Mouse (Mus musculus): Measurements from ENCODE around the gene Gzmm.
A peak's percentile ranks its signal among the peaks of the same experiment; 100 is the strongest.

Gene Gzmm

GRCm38 (mm10) chr10:79688720-79689119 is at the start of gene Gzmm:
Gene Gzmm (plus strand): TSS chr10:79689020.
- Histone ChIP-seq H3K4me3 (replicated peaks; ENCODE audit: low read length) (peak within 1 kb of the TSS; percentile 13; the same call in 1 of the 2 replicates), H3K4me1 (replicated peaks; ENCODE audit: low read depth, low read length) (peaks cover 67% of the 10 kb centered on the region), H3K36me3 (ENCODE audit: insufficient read depth, low read length) (peaks cover 60% of the 10 kb centered on the region), H3K27me3 (ENCODE audit: insufficient read depth, low read length) (no peaks in the 10 kb centered on the region), H3K9me3 (ENCODE audit: low read length) (no peaks in the 10 kb centered on the region)
- TF ChIP-seq CTCF (conservative IDR thresholded peaks at IDR 0.05; ENCODE audit: low read length): no peak
- no peak for TF ChIP-seq POU5F1 (IDR thresholded peaks at IDR 0.05; ENCODE audit: borderline replicate concordance, low read length)
- TF ChIP-seq NANOG (IDR thresholded peaks at IDR 0.05; ENCODE audit: borderline replicate concordance, low read length): no peak

GRCm38 (mm10) chr10:79645711-79646110 is 43.1 kb upstream of the Gzmm start, which contains the start of gene Odf3l2:
Gene Odf3l2 (minus strand): TSS chr10:79645738.
- Histone ChIP-seq H3K36me3 (ENCODE audit: insufficient read depth, low read length) (no peaks in the 10 kb centered on the region), H3K9me3 (ENCODE audit: low read length) (no peaks in the 10 kb centered on the region), H3K4me1 (replicated peaks; ENCODE audit: low read depth, low read length) (peaks cover 32% of the 10 kb centered on the region), H3K4me3 (replicated peaks; ENCODE audit: low read length) (no peak within 1 kb of the TSS), H3K27me3 (ENCODE audit: insufficient read depth, low read length) (no peaks in the 10 kb centered on the region; the same call in 1 of the 2 replicates)
- TF ChIP-seq CTCF (conservative IDR thresholded peaks at IDR 0.05; ENCODE audit: low read length) (no peak), POU5F1 (IDR thresholded peaks at IDR 0.05; ENCODE audit: borderline replicate concordance, low read length) (no peak), NANOG (IDR thresholded peaks at IDR 0.05; ENCODE audit: borderline replicate concordance, low read length) (no peak)

GRCm38 (mm10) chr10:79649070-79649751 is 39.6 kb upstream of the Gzmm start:
- H3K27me3 ChIP-seq (ENCODE audit: insufficient read depth, low read length): peaks cover 17% of the 10 kb centered on the region
- no peaks in the 10 kb centered on the region for H3K36me3 ChIP-seq (ENCODE audit: insufficient read depth, low read length)
- H3K9me3 ChIP-seq (ENCODE audit: low read length): no peaks in the 10 kb centered on the region
- no peak overlapping the region for H3K4me3 ChIP-seq (replicated peaks; ENCODE audit: low read length)
- TF ChIP-seq CTCF (conservative IDR thresholded peaks at IDR 0.05; ENCODE audit: low read length): peak; percentile 98
- TF ChIP-seq NANOG (IDR thresholded peaks at IDR 0.05; ENCODE audit: borderline replicate concordance, low read length): no peak
- H3K4me1 ChIP-seq (replicated peaks; ENCODE audit: low read depth, low read length): peaks cover 14% of the 10 kb centered on the region

- TF ChIP-seq POU5F1 (IDR thresholded peaks at IDR 0.05; ENCODE audit: borderline replicate concordance, low read length) (no peak), NANOG (IDR thresholded peaks at IDR 0.05; ENCODE audit: borderline replicate concordance, low read length) (no peak), CTCF (conservative IDR thresholded peaks at IDR 0.05; ENCODE audit: low read length) (no peak)
- peaks cover 32% of the 10 kb centered on the region for H3K27me3 ChIP-seq (ENCODE audit: insufficient read depth, low read length)
- no peak overlapping the region for H3K4me3 ChIP-seq (replicated peaks; ENCODE audit: low read length)
- no peaks in the 10 kb centered on the region for H3K36me3 ChIP-seq (ENCODE audit: insufficient read depth, low read length)
- H3K9me3 ChIP-seq (ENCODE audit: low read length): no peaks in the 10 kb centered on the region
- H3K4me1 ChIP-seq (replicated peaks; ENCODE audit: low read depth, low read length): no peaks in the 10 kb centered on the region
Observed at GRCm38 (mm10) chr10:79652789-79653188, 36.0 kb upstream of the Gzmm start.

- Histone ChIP-seq H3K4me1 (replicated peaks; ENCODE audit: low read depth, low read length) (peaks cover 3% of the 10 kb centered on the region), H3K36me3 (ENCODE audit: insufficient read depth, low read length) (no peaks in the 10 kb centered on the region), H3K27me3 (ENCODE audit: insufficient read depth, low read length) (peaks cover 32% of the 10 kb centered on the region), H3K4me3 (replicated peaks; ENCODE audit: low read length) (no peak overlapping the region), H3K9me3 (ENCODE audit: low read length) (no peaks in the 10 kb centered on the region)
- TF ChIP-seq POU5F1 (IDR thresholded peaks at IDR 0.05; ENCODE audit: borderline replicate concordance, low read length) (no peak), CTCF (conservative IDR thresholded peaks at IDR 0.05; ENCODE audit: low read length) (no peak), NANOG (IDR thresholded peaks at IDR 0.05; ENCODE audit: borderline replicate concordance, low read length) (no peak)
Observed at GRCm38 (mm10) chr10:79654946-79655395, 33.8 kb upstream of the Gzmm start.

GRCm38 (mm10) chr10:79658829-79659228 is 30.0 kb upstream of the Gzmm start:
- no peaks in the 10 kb centered on the region for H3K36me3 ChIP-seq (ENCODE audit: insufficient read depth, low read length)
- H3K4me1 ChIP-seq (replicated peaks; ENCODE audit: low read depth, low read length): peaks cover 40% of the 10 kb centered on the region
- H3K27me3 ChIP-seq (ENCODE audit: insufficient read depth, low read length): peaks cover 16% of the 10 kb centered on the region; the same call in 1 of the 2 replicates
- no peak overlapping the region for H3K4me3 ChIP-seq (replicated peaks; ENCODE audit: low read length)
- H3K9me3 ChIP-seq (ENCODE audit: low read length): no peaks in the 10 kb centered on the region
- TF ChIP-seq CTCF (conservative IDR thresholded peaks at IDR 0.05; ENCODE audit: low read length) (peak; percentile 48), NANOG (IDR thresholded peaks at IDR 0.05; ENCODE audit: borderline replicate concordance, low read length) (no peak), POU5F1 (IDR thresholded peaks at IDR 0.05; ENCODE audit: borderline replicate concordance, low read length) (no peak)

GRCm38 (mm10) chr10:79660298-79660697 is 28.5 kb upstream of the Gzmm start:
- H3K4me1 ChIP-seq (replicated peaks; ENCODE audit: low read depth, low read length): peaks cover 54% of the 10 kb centered on the region
- H3K9me3 ChIP-seq (ENCODE audit: low read length): no peaks in the 10 kb centered on the region
- peak; percentile 71 for TF ChIP-seq CTCF (conservative IDR thresholded peaks at IDR 0.05; ENCODE audit: low read length)
- TF ChIP-seq POU5F1 (IDR thresholded peaks at IDR 0.05; ENCODE audit: borderline replicate concordance, low read length): no peak
- peaks cover 12% of the 10 kb centered on the region; the same call in 1 of the 2 replicates for H3K27me3 ChIP-seq (ENCODE audit: insufficient read depth, low read length)
- H3K4me3 ChIP-seq (replicated peaks; ENCODE audit: low read length): no peak overlapping the region
- no peaks in the 10 kb centered on the region for H3K36me3 ChIP-seq (ENCODE audit: insufficient read depth, low read length)

GRCm38 (mm10) chr10:79661861-79662260 is 27.0 kb upstream of the Gzmm start:
- Histone ChIP-seq H3K9me3 (ENCODE audit: low read length) (no peaks in the 10 kb centered on the region), H3K4me1 (replicated peaks; ENCODE audit: low read depth, low read length) (peaks cover 69% of the 10 kb centered on the region), H3K4me3 (replicated peaks; ENCODE audit: low read length) (peak overlapping the region; percentile 71), H3K36me3 (ENCODE audit: insufficient read depth, low read length) (no peaks in the 10 kb centered on the region), H3K27me3 (ENCODE audit: insufficient read depth, low read length) (no peaks in the 10 kb centered on the region)
- TF ChIP-seq NANOG (IDR thresholded peaks at IDR 0.05; ENCODE audit: borderline replicate concordance, low read length) (no peak), CTCF (conservative IDR thresholded peaks at IDR 0.05; ENCODE audit: low read length) (no peak), POU5F1 (IDR thresholded peaks at IDR 0.05; ENCODE audit: borderline replicate concordance, low read length) (no peak)
